Mouse (Mus musculus): ENCODE measurements around the gene Gng2. TPM values are rescaled to one million over a fixed set of nuclear protein-coding genes. Genes with fewer than 3 reads are reported as not detected.

Gng2 gene
- polyA plus RNA-seq, 1 experiment, result 70.9 TPM

- DNase-seq (ENCODE audit: extremely low spot score in 1 of 2, low spot score in 1 of 2), result no peak
Observed at GRCm38 (mm10) chr14:19985107-19985911, 7.9 kb upstream of the Gng2 start.

DNA sequence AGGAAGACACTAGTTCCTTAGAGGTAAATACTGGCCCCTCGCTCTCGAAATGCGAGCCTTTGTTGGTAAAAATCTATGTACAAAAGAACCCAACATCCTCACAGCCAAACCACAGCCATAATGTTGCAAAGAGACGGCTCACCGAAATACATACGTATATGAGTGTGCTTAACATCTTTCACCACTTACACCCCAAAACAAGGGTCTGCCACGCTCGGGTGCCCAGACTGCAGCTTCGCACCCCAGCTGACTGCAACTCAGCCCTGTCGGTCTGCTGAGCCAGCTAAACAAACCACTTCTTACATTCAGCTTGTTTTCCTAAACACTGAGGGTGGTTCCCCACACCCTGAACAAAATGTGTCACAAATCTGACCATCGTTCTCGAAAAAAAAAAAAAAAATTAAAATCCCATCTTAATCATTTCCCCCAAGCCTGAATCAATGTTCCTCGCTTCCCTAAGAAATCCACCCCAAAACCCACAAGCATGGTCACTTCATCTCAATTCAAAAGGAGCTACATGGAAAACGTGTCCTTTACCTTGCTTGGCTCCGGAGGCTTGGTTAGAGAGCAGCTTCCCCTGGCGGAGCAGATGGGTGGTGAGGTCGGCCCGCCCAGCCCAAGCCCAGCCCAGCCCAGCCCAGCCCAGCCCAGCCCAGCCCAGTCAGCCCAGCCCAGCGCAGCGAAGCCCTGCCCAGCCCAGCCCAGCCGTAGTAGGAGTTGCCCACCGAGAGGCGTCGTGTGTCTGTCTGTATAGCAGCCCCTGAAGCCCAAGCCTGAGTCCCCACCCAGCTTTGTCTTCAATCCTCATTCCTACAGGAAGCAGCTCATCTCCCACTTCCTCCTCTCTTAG is 781 bp downstream of the Gng2 start:
- peak in 1 of 2 experiments; percentile 73 for DNase-seq (ENCODE audit: extremely low spot score in 1 of 2, low spot score in 1 of 2)

GRCm38 (mm10) chr14:19974978-19975493 is 2.4 kb downstream of the Gng2 start:
- DNase-seq (ENCODE audit: extremely low spot score in 1 of 2, low spot score in 1 of 2), result no peak

DNA sequence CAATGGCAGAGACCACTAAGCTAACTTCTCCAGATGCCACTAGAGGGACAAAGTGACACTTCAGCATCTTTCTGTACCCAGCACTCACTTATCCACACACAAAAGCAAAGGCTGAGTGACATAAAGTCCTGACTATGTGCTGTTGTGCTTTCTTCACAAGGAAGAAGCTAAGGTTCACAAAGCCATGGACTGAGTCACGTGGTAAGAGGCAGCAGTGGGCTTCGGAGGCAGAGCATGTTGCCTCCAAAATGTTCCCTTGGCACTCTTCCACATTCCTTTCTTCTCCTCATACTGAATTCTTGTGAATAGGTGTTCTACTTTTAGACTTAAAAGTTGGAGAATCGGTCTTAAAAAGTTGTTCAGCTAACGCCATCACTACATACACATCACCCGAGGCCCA is 3.0 kb downstream of the Gng2 start:
- no peak for DNase-seq (ENCODE audit: extremely low spot score in 1 of 2, low spot score in 1 of 2)

DNA sequence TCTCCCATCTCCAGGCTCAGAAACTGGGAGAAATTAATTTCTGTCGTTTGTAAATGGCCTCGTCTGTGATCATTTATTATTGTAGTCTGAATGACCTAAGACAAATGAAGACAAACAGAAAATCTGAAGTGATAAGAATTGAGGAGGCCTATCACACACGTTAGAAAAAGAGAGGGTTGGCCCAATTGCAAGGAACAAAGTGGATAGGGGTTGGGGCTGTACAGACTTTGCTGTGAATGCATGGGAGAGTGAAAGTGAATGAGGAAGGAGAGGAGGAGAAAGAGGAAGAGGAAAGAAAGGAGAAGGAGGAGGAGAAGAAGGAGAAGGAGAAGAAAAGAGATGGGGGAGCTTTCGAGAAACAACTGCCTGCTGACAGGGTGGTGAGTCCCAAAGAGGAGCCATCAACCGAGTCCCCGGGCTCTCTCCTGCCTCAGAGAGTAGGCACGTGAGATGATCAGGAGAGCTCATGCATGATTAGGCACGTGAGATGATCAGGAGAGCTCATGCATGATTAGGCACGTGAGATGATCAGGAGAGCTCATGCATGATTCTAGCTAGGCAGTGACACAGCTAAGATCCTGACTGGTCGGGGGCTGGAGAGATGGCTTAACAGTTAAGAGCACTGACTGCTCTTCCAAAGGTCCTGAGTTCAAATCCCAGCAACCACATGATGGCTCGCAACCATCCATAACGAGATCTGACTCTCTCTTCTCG is 5.0 kb downstream of the Gng2 start:
- no peak for DNase-seq (ENCODE audit: extremely low spot score in 1 of 2, low spot score in 1 of 2)

DNA sequence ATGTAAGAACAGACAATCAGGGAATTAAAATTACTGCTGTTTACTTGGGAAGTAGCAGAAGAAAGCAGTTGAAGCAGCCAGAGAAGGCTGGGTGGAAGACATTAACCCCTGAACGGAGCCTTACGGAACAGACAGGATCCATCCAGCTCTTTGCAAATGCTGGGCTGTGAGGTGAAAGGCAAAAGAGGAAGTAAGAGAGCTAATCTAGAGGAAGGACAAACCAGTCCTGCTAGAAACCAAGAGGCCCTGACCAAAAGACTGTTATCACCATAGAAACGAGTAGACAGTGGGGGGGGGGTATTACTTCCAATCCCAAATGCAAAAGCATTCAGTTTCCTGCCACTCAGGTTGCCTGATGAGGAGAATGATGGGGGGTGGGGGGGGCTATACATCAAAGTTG is 6.6 kb downstream of the Gng2 start:
- no peak for DNase-seq (ENCODE audit: extremely low spot score in 1 of 2, low spot score in 1 of 2)

DNA sequence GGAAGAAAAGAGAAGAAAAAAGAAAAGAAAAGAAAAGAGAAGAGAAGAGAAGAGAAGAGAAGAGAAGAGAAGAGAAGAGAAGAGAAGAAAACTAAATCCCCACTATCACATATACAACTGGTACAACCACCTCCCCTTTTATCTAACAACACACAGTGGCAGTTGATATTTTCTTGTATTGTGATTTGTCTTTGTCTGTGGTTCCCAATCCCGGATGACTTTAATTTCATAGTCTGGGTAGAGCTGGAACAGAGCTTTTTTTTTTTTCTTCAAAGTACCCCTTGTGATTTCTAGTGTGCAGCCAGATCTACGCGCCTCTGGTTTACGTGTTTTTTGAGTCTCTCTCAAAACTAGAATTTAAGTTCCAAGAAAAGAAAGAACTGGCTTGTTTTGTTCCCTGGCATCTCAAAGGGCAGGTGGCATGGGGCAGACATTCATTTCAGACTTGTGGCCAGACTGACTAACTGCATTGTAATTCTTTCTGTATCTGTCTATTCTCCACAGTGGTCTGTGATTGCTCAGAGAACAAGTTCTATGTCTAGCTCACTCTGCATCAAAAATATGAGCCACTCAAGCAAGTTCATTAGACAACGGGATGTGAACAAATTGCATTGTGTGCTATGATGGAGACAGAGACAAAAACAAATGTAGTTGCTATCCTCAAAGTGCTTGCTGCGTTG is 7.2 kb downstream of the Gng2 start:
- DNase-seq (ENCODE audit: extremely low spot score in 1 of 2, low spot score in 1 of 2), result no peak

DNA sequence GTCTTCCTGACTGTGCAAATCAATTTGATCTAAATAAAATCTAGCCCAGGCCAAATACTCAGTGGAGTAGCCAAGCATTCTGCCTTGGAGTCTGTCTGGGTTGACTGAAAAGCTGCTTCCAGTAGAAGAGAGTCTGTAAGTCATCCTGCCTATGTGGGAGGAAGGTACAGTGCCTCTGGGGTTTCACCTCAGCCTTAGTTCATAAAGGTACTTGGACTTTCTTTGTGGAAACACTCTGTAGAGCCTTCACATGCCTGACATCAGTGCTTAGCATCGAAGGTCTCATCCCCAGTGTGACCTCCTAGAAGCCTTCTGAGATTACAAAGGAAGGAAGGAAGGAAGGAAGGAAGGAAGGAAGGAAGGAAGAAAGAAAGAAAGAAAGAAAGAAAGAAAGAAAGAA is 7.9 kb downstream of the Gng2 start:
- DNase-seq (ENCODE audit: extremely low spot score in 1 of 2, low spot score in 1 of 2), result no peak

DNA sequence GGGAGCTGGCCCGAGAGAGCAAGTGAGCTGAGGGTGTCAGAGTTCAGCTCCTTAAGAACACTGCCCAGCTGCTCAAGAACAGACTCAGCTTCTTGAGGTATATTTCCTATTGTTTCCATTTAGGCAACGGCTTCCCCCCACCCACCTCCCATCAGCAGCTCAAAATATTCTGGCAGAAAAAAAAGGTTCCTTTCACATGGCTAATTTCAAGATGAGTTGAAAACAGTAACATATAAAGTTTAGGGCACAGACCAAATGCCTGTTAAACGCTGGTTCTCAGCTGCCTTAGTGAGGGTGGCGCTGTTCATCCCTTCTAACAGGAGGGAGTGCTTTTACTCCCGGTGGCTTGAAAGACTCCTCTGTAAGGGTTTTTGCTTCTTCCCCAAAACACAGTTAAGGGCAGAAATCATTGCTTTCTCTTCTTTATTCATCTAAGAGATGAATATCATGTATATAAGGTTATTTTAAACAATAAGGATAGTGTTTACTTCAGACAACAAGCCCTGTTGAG is 8.4 kb downstream of the Gng2 start:
- DNase-seq (ENCODE audit: extremely low spot score in 1 of 2, low spot score in 1 of 2), result no peak

- DNase-seq (ENCODE audit: extremely low spot score in 1 of 2, low spot score in 1 of 2), result no peak
Observed at GRCm38 (mm10) chr14:19968321-19969010, 9.0 kb downstream of the Gng2 start.

GRCm38 (mm10) chr14:19967482-19967881 is 9.9 kb downstream of the Gng2 start:
- peak in 1 of 2 experiments; percentile 61 for DNase-seq (ENCODE audit: extremely low spot score in 1 of 2, low spot score in 1 of 2)

DNA sequence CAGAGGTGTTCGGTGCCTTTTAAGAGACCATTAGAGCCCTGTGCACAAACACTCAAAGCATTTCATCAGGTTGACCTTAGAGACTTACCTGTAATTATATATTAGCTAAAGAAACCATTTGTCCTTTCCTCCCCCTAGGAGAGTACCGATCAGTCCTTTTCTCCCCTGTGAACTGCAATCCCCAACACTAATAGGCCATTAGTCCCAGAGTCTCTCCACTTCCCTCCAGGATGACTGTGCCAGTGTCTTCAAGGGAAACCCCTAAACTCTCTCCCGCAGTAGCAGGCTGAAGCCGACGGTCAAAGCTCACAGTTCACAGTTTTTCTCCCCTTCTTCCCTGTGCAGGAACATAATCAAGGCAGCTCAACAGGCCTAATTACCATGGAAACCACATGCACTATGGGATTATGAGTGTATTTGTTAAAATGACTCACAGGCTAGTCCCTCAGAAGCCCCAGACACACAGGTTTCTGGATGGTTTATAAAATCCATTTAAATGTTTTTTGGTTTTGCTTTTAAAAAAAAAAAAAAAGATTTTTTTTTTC is 13.4 kb downstream of the Gng2 start:
- no peak for DNase-seq (ENCODE audit: extremely low spot score in 1 of 2, low spot score in 1 of 2)

DNA sequence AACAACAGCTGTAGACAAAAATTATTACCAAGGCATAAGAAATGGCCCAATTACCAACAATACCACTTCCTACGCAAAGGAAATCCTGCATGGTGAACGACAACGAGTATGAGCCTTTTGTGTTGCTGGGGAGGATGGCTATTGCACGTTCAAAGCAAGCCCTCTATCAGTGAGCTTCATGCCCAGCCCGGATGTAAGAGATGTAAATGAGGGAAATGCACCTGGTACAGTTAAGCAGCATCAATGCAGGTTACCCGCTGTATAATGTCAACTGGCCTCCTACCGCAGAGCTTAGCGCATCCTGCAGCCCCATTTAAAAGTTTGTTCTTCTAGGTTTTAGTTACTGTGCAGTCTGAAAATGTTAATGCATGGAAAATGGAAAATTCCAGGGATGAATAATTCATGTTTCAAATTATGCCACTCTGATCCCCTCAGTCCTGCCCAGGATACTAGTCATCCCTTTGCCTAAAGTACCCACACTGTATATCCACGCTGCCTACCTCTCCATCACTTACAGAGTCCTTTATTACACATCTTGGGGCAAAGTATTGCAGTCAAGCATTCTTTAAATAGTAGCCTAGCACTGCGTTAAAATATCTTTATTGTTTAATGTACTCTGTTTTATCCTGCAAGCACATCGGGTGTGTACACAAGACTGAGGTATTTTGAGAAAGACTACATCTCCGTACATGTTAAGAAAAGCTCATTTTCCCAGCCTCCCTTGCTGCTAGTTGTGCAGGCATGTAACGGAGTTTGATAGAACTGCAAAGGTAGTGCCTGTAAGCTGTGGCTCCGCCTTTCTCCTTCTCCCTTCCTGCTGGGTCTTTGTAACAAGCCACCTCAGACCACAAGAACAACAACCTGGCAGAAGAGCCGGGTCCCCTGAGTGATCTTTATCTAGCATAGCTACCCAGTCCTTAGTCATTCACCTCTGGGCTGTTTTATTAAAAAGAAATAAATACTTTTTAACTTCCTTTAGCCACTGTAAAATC is 15.2 kb downstream of the Gng2 start:
- DNase-seq (ENCODE audit: extremely low spot score in 1 of 2, low spot score in 1 of 2), result no peak

GRCm38 (mm10) chr14:19959860-19960259 is 17.6 kb downstream of the Gng2 start:
- DNase-seq (ENCODE audit: extremely low spot score in 1 of 2, low spot score in 1 of 2), result no peak

GRCm38 (mm10) chr14:19955077-19955476 is 22.4 kb downstream of the Gng2 start:
- DNase-seq (ENCODE audit: extremely low spot score in 1 of 2, low spot score in 1 of 2), result no peak

GRCm38 (mm10) chr14:19950812-19951211 is 26.6 kb downstream of the Gng2 start:
- DNase-seq (ENCODE audit: extremely low spot score in 1 of 2, low spot score in 1 of 2), result no peak

DNA sequence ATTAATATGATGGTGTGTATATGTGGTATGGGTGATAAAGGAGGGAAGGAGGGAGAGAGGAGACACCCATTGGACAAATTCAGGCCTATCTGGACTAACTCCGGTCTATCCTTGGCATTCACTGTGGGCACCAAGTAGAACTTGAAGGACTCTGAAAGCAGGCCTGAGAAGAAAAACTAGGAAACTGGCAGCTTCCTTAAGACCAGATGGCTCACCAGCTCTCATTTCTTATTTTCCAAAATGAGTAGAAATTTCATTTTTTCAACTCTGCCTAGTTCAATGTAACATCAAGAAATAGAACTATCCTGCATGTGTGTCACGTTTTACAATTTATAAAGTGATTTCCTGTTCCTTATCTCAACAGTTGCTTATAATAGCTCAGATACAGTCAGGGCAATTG is 28.0 kb downstream of the Gng2 start:
- DNase-seq (ENCODE audit: extremely low spot score in 1 of 2, low spot score in 1 of 2), result no peak

DNA sequence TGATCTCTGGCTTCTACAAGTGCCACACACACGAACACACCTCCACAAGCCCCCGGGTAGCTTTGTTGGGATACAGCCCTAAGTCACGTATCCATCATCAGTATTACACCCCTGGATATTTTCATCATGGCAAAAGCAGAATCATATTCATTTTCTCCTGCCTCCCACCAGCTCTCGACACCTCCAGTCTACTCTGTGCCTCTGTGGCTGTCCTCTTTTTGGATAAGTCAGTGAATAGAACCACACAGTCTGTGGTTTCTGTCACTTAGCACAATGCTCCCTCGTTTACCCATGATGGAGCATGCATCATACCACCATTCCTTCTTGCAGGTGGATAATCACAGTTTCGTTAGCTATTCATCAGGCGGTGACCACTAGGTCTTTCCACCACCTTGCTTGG is 31.2 kb downstream of the Gng2 start:
- no peak for DNase-seq (ENCODE audit: extremely low spot score in 1 of 2, low spot score in 1 of 2)

Measured in frontal cortex, adult 2 months (tissue).